Mouse (Mus musculus) G1E (cell line): Measurements from ENCODE around the gene Mybpc1.

ENCODE experiments used
- CTCF ChIP-seq: IDR thresholded peaks from 2 replicates; pipeline ENCODE4 v1.5.1; 2012; ENCODE audit warnings: low read depth, low read length, inconsistent platforms, mixed read lengths
- GATA1 ChIP-seq: IDR thresholded peaks from 2 replicates; pipeline ENCODE4 v1.6.1; 2012; ENCODE audit warnings: borderline replicate concordance, low read length, inconsistent platforms, mixed read lengths
- GATA2 ChIP-seq: IDR thresholded peaks from 2 replicates; pipeline ENCODE4 v1.6.1; 2012; ENCODE audit warnings: low read depth, low read length, inconsistent platforms, borderline replicate concordance
- POLR2AphosphoS5 ChIP-seq: IDR thresholded peaks from 2 replicates; pipeline ENCODE4 v1.6.1; 2012; ENCODE audit warnings: low read depth, low read length, inconsistent platforms; ENCODE audit not compliant: insufficient replicate concordance

DNA sequence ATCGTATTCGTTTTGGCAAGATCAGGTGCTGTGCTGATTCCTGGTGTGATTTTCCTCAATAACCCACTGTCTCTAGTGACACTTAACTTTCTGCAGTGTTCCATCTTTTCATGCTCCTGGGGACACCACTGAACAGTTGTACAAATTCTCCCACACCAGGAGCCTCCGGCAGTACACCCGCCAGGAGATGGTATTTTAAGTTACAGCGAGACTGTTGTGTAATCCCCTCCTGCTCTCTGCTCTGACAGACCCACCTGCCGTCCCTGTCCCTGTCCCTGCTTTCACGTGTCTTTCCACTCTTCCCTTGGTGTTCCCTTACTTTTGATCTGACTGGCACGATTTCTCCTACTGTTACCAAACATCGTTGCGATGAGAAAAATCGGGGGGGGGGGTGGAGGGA is 19.3 kb upstream of the Mybpc1 start:
- TF ChIP-seq GATA2 (no peak), CTCF (no peak), GATA1 (no peak), POLR2AphosphoS5 (no peak)
